25 mouse cellular contexts compared by ENCODE assay signal in genomic region chr15:100236952-100237351, GRCm38 (mm10). TPM values are rescaled to one million over a fixed set of nuclear protein-coding genes. Genes with fewer than 3 reads are reported as not detected.
DNase-seq lines count a peak whose midpoint lies in the region; ATAC-seq and TF ChIP-seq lines count a peak whose summit lies in the region.
"Had no signal": no experiment of that assay in that cellular context is flagged by ENCODE, and none has a peak within 500 bp of the region (broad histone marks: within the 10 kb centered on the region; RNA-seq: fewer than 3 reads in every experiment).

No protein-coding gene starts in this region.

- no peak for DNase-seq in embryonic facial prominence, embryonic 10.5 days (ENCODE audit: low spot score)
- DNase-seq in heart, postnatal 25 days (ENCODE audit: low spot score): no peak
- peak; percentile 75 for DNase-seq in 3T3-L1 (ENCODE audit: low read depth, low spot score)
- no peak for DNase-seq in kidney, adult 8-10 months
- DNase-seq in spleen, adult 18-20 months: no peak
- DNase-seq: adrenal gland, adult 8-10 months; cerebellum, adult 11 months; cerebellum, postnatal 14 days; embryo, embryonic 11 days; gastrocnemius, postnatal 10 days; kidney, adult 2 months; kidney, postnatal 25 days; lung, adult 18-20 months; lung, postnatal 36 days; right cerebral cortex, adult 18-20 months; thymus, postnatal 14 days had no signal

- 0 out of 2 replicates have a peak overlapping the region, but pooled peaks have one; percentile 11 for H3K9ac ChIP-seq in embryonic facial prominence, embryonic 13.5 days
- peak overlapping the region; percentile 12; the same call in 1 of the 2 replicates for H3K9ac ChIP-seq in heart, embryonic 14.5 days (ENCODE audit: low read length)
- H3K9ac ChIP-seq: midbrain, embryonic 13.5 days; neural tube, embryonic 13.5 days had no signal

- no peak for ATAC-seq in embryonic facial prominence, embryonic 13.5 days (ENCODE audit: insufficient number of reproducible peaks, insufficient read depth, low FRiP score, low TSS enrichment, low read depth)
- ATAC-seq in heart, embryonic 14.5 days (ENCODE audit: insufficient number of reproducible peaks, insufficient read depth, low FRiP score, low read depth): no peak
- ATAC-seq: midbrain, embryonic 13.5 days had no signal

- no peak overlapping the region for H3K4me3 ChIP-seq in embryonic facial prominence, embryonic 13.5 days
- no peak overlapping the region for H3K4me3 ChIP-seq in embryonic facial prominence, embryonic 10.5 days
- no peak overlapping the region for H3K4me3 ChIP-seq in heart, embryonic 14.5 days (ENCODE audit: control insufficient read depth in 1 of 2, insufficient read depth in 1 of 2, low read depth in 1 of 2, low read length in 2 of 2)
- no peak overlapping the region for H3K4me3 ChIP-seq in bone marrow macrophage, adult 2 months (ENCODE audit: insufficient read depth, low read length)
- H3K4me3 ChIP-seq: hindbrain, embryonic 10.5 days; midbrain, embryonic 13.5 days; neural tube, embryonic 13.5 days had no signal

- peaks cover 88% of the 10 kb centered on the region for H3K36me3 ChIP-seq in embryonic facial prominence, embryonic 13.5 days
- H3K36me3 ChIP-seq in embryonic facial prominence, embryonic 10.5 days (replicated peaks): peaks cover 99% of the 10 kb centered on the region
- H3K36me3 ChIP-seq in heart, embryonic 14.5 days (ENCODE audit: control insufficient read depth, insufficient read depth, low read length): peaks cover 88% of the 10 kb centered on the region

- H3K4me1 ChIP-seq in embryonic facial prominence, embryonic 13.5 days: no peaks in the 10 kb centered on the region
- no peaks in the 10 kb centered on the region for H3K4me1 ChIP-seq in embryonic facial prominence, embryonic 10.5 days
- H3K4me1 ChIP-seq in heart, embryonic 14.5 days (ENCODE audit: control insufficient read depth in 2 of 2, insufficient read depth in 2 of 2, low read length in 2 of 2): peaks cover 6 to 21% of the 10 kb centered on the region in 2 experiments
- H3K4me1 ChIP-seq in bone marrow macrophage, adult 2 months (ENCODE audit: control insufficient read depth, insufficient read depth, low read length): peaks cover 16% of the 10 kb centered on the region
- H3K4me1 ChIP-seq: hindbrain, embryonic 10.5 days; midbrain, embryonic 13.5 days; neural tube, embryonic 13.5 days had no signal

- no peak overlapping the region for H3K27ac ChIP-seq in embryonic facial prominence, embryonic 13.5 days
- H3K27ac ChIP-seq in embryonic facial prominence, embryonic 10.5 days (replicated peaks): no peak overlapping the region
- peak overlapping the region; percentile 46 to 64 for H3K27ac ChIP-seq in heart, embryonic 14.5 days (replicated peaks in 1 of 2; ENCODE audit: control insufficient read depth in 1 of 2, insufficient read depth in 1 of 2, low read depth in 2 of 2, low read length in 2 of 2)
- H3K27ac ChIP-seq in bone marrow macrophage, adult 2 months (ENCODE audit: insufficient read depth, low read depth, low read length): peak overlapping the region; percentile 55
- H3K27ac ChIP-seq: hindbrain, embryonic 10.5 days; midbrain, embryonic 13.5 days; neural tube, embryonic 13.5 days had no signal

- intact Hi-C loops in heart, postnatal 25 days (cut with DNase I): no loop called here

- no peak for TF ChIP-seq CTCF in bone marrow macrophage, adult 2 months (IDR thresholded peaks at IDR 0.05; ENCODE audit: low read depth, low read length)

- H3K4me2 ChIP-seq in embryonic facial prominence, embryonic 13.5 days: no peak overlapping the region
- no peak overlapping the region for H3K4me2 ChIP-seq in heart, embryonic 14.5 days (ENCODE audit: low read length)
- H3K4me2 ChIP-seq: liver, embryonic 11.5 days; midbrain, embryonic 13.5 days; neural tube, embryonic 13.5 days had no signal

- 93% methylated on average over 6 of the region's 6 CpGs for WGBS in embryonic facial prominence, embryonic 13.5 days
- 91% methylated on average over 6 of the region's 6 CpGs for WGBS in embryonic facial prominence, embryonic 10.5 days
- WGBS in heart, embryonic 14.5 days: 68% methylated on average over 6 of the region's 6 CpGs

- no peak for TF ChIP-seq POLR2A in bone marrow macrophage, adult 2 months (IDR thresholded peaks at IDR 0.05; ENCODE audit: borderline replicate concordance, low read depth, low read length)

- no peaks in the 10 kb centered on the region for H3K27me3 ChIP-seq in embryonic facial prominence, embryonic 13.5 days
- no peaks in the 10 kb centered on the region for H3K27me3 ChIP-seq in embryonic facial prominence, embryonic 10.5 days (replicated peaks; ENCODE audit: low read depth, poor library complexity, severe bottlenecking)
- no peaks in the 10 kb centered on the region for H3K27me3 ChIP-seq in heart, embryonic 14.5 days (ENCODE audit: control insufficient read depth, insufficient read depth, low read length)
- H3K27me3 ChIP-seq: midbrain, embryonic 13.5 days; neural tube, embryonic 13.5 days had no signal

- no peaks in the 10 kb centered on the region for H3K9me3 ChIP-seq in embryonic facial prominence, embryonic 13.5 days
- H3K9me3 ChIP-seq in embryonic facial prominence, embryonic 10.5 days: no peaks in the 10 kb centered on the region
- H3K9me3 ChIP-seq in heart, embryonic 14.5 days (ENCODE audit: control insufficient read depth, low read length): no peaks in the 10 kb centered on the region
- H3K9me3 ChIP-seq: hindbrain, embryonic 10.5 days; midbrain, embryonic 13.5 days; neural tube, embryonic 13.5 days had no signal

RNA-seq across cellular contexts. Expression of gene Atf1, which starts 9.3 kb away (rescaled TPM):
- 52.3 and 52.9 TPM in 2 replicates for polyA plus RNA-seq in embryonic facial prominence, embryonic 13.5 days (2015; fragmentation: Nextera tagmentation; extraction: Ambion mirVana)
- polyA plus RNA-seq in embryonic facial prominence, embryonic 10.5 days (2016; fragmentation: Nextera tagmentation; extraction: Ambion mirVana): 36.8 and 42.2 TPM in 2 replicates
- 36.8 and 37.1 TPM in 2 replicates for polyA plus RNA-seq in heart, embryonic 14.5 days (2014; fragmentation: Nextera tagmentation; extraction: Ambion mirVana)
- total RNA-seq in heart, postnatal 25 days (2021): 10 to 100 TPM; 46.0 to 51.8 TPM
- polyA plus RNA-seq in bone marrow macrophage, adult 2 months (2012; ENCODE audit: insufficient read depth, insufficient read length, missing spikeins): 51.1 and 54.6 TPM in 2 replicates

RNA-seq across cellular contexts. Expression of gene Tmprss12, which starts 43.7 kb away (rescaled TPM):
- polyA plus RNA-seq in embryonic facial prominence, embryonic 13.5 days (2015; fragmentation: Nextera tagmentation; extraction: Ambion mirVana): not detected in 2 replicates
- not detected in 2 replicates for polyA plus RNA-seq in embryonic facial prominence, embryonic 10.5 days (2016; fragmentation: Nextera tagmentation; extraction: Ambion mirVana)
- not detected in 2 replicates for polyA plus RNA-seq in heart, embryonic 14.5 days (2014; fragmentation: Nextera tagmentation; extraction: Ambion mirVana)
- total RNA-seq in heart, postnatal 25 days (2021): not detected
- not detected in 2 replicates for polyA plus RNA-seq in bone marrow macrophage, adult 2 months (2012; ENCODE audit: insufficient read depth, insufficient read length, missing spikeins)
- total RNA-seq: adrenal gland, adult 8-10 months; gastrocnemius, postnatal 10 days had no signal
- polyA plus RNA-seq: forebrain, embryonic 11.5 days; hindbrain, embryonic 10.5 days; limb, embryonic 11.5 days; liver, embryonic 11.5 days; midbrain, embryonic 13.5 days; neural tube, embryonic 13.5 days had no signal

Comparison
In these comparisons a context has a peak if more than half of its experiments do, and no peak if none do; other contexts are left out.
1. H3K27ac ChIP-seq: peak in heart, embryonic 14.5 days (2 of 2) and bone marrow macrophage, adult 2 months (single experiment); none in embryonic facial prominence, embryonic 13.5 days (single experiment) and embryonic facial prominence, embryonic 10.5 days (single experiment).